Mouse (Mus musculus): ENCODE measurements around the gene Maml2. TPM values are rescaled to one million over a fixed set of nuclear protein-coding genes. Genes with fewer than 3 reads are reported as not detected.

Gene Maml2
- polyA plus RNA-seq, 1 experiment from 2014 or later: 12.5 TPM

DNA sequence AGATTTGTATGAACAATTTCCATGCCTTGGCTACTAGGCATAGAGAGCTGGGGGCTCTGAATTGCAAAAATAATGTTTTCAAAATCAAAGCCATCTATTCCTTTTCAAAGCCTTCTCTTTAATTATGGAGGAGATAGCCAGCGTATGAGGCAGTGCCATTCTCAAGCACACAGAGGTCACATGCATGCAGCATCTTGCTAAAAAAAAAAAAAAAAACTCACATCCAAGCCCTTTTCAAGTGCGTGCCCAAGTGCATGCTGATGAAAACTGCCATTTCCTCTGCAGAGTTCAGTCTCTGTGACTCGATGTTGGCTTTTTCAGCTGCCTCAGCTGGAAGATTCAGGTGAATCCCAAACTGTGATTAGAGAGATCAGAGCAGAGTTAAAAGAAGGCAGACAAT, 304.0 kb downstream of the Maml2 start:
- no peak overlapping the region for H3K9ac ChIP-seq (replicated peaks)
- 0 out of 2 replicates have a peak, but pooled peaks cover 5% of the 10 kb centered on the region for H3K4me1 ChIP-seq (replicated peaks)
- no peak for ATAC-seq (ENCODE audit: insufficient number of reproducible peaks, insufficient read depth, low FRiP score, low TSS enrichment, low read depth)
- no peak overlapping the region for H3K4me3 ChIP-seq (replicated peaks)
- H3K4me2 ChIP-seq: no peak overlapping the region
- WGBS: 78% methylated on average over 3 of the region's 3 CpGs
- H3K27me3 ChIP-seq: no peaks in the 10 kb centered on the region
- no peak overlapping the region for H3K27ac ChIP-seq
- no peaks in the 10 kb centered on the region for H3K36me3 ChIP-seq
- no peaks in the 10 kb centered on the region for H3K9me3 ChIP-seq

DNA sequence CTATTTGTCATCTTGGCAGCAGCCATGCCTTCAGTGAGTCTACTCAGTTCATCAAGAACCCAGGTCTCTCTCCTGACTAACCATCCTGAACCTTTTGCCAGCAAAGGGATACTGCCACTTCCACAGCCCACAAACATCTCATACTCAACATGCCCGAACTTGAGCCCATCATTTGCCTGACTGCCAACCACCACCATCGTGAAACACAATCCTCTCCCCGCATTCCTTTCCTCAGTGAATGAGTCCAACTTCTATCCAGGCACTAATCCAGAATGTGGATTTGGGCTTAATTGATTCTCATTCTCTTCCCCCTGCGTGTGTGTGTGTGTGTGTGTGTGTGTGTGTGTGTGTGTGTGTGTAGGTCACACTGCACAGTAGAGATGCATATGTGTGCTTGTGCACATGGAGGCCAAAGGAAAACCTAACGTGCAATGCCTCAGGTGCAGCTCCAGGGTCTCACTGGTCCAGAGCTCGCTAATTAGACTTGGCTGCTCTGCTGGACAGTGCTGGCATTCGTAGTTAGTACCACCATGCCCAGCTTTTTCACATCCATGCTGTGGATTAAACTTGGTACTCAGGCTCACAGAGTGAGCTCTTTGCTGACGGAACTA, 305.9 kb downstream of the Maml2 start:
- H3K27ac ChIP-seq: no peak overlapping the region
- H3K27me3 ChIP-seq: no peaks in the 10 kb centered on the region
- H3K4me3 ChIP-seq (replicated peaks): no peak overlapping the region
- no peaks in the 10 kb centered on the region for H3K9me3 ChIP-seq
- 75% methylated on average over 8 of the region's 8 CpGs for WGBS
- 0 out of 2 replicates have a peak, but pooled peaks cover 5% of the 10 kb centered on the region for H3K4me1 ChIP-seq (replicated peaks)
- H3K4me2 ChIP-seq: no peak overlapping the region
- H3K36me3 ChIP-seq: no peaks in the 10 kb centered on the region
- no peak overlapping the region for H3K9ac ChIP-seq (replicated peaks)
- ATAC-seq (ENCODE audit: insufficient number of reproducible peaks, insufficient read depth, low FRiP score, low TSS enrichment, low read depth): no peak

DNA sequence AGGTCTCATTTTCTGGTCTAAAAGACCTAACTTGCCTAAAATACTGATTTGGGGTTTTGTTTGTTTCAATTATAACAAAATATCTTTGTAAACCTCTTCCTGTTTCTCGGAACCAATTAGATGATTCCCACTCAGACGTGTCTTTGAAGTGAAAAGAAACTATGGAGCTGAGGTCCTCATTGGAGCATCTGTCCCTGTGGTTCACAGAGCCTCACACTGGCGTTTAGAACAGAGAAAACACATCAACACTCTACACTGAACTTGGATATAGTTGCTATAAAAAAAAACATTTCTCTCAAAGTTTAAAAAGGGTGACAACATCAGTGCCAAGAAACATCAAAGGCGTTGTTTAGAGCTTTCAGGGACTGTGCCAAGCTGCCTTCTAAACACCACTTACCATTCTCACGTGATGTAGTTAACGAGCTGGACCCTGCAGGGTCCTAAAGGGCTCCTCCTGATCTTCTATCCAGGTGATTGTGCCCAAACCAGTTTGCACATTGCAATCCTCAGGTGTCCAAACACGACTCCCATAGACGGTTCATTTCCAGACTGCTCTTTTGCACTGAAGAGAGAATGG, 309.9 kb downstream of the Maml2 start:
- WGBS: 63% methylated on average over 8 of the region's 8 CpGs
- no peak for ATAC-seq (ENCODE audit: insufficient number of reproducible peaks, insufficient read depth, low FRiP score, low TSS enrichment, low read depth)
- no peak overlapping the region for H3K9ac ChIP-seq (replicated peaks)

DNA sequence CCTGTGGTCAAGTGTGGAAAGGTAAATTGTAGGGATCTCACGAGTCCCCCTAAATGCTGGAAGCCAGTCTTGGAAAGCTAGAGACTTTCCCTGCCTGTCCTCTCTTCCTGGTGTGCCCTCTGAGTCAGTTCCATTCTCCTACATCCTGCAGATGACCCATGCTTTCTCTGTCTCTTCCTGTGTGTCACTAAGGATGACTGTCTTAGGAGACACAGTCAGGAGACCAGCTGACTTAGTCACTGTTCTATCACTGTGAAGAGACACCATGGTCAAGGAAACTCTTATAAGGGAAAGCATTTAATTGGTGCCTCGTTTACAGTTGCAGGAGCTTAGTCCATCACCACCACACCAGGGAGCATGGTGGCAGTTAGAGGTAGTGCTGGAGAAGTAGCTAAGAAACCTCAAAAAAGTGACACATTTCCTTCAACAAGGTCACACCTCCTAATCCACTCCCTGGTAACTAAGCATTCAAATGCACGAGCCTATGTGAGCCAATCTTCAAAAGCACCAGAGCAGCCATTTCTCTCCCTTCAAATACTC, 310.8 kb downstream of the Maml2 start:
- ATAC-seq (ENCODE audit: insufficient number of reproducible peaks, insufficient read depth, low FRiP score, low TSS enrichment, low read depth): no peak
- no peak overlapping the region for H3K27ac ChIP-seq
- peaks cover 14% of the 10 kb centered on the region for H3K4me1 ChIP-seq (replicated peaks)
- no peak overlapping the region for H3K4me2 ChIP-seq
- H3K27me3 ChIP-seq: no peaks in the 10 kb centered on the region
- H3K4me3 ChIP-seq (replicated peaks): no peak overlapping the region
- 48% methylated on average over 3 of the region's 3 CpGs for WGBS
- no peaks in the 10 kb centered on the region for H3K9me3 ChIP-seq
- no peaks in the 10 kb centered on the region for H3K36me3 ChIP-seq
- no peak overlapping the region for H3K9ac ChIP-seq (replicated peaks)

More for the DNA sequence above, 309.9 kb downstream of the Maml2 start:
- Histone ChIP-seq H3K27ac (no peak overlapping the region), H3K4me1 (replicated peaks) (peaks cover 8% of the 10 kb centered on the region), H3K4me2 (no peak overlapping the region), H3K4me3 (replicated peaks) (no peak overlapping the region), H3K9me3 (no peaks in the 10 kb centered on the region), H3K27me3 (no peaks in the 10 kb centered on the region), H3K36me3 (no peaks in the 10 kb centered on the region)

DNA sequence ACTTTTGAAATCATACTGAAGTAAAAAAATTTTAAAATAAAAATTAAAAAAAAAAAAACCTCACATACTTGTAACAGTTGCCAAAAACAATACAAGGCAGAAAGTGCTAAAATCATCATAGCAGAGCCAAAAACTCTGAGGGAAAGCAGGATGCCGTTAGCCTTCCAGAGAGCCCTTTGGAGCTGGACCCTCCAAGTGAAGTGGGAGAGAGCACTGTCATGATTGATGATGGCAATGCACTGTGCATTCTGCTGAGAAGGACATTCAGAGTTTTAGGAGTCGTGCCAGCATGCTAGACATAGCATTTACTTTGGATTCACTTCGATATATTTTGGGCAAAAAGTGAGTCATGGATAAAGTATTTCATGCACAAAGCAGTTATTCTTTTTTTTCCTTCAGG, 313.8 kb downstream of the Maml2 start:
- no peak overlapping the region for H3K27ac ChIP-seq
- H3K36me3 ChIP-seq: no peaks in the 10 kb centered on the region
- 77% methylated on average over 3 of the region's 3 CpGs for whole genome bisulfite sequencing
- H3K4me1 ChIP-seq (replicated peaks): peaks cover 29% of the 10 kb centered on the region
- no peak for ATAC-seq (ENCODE audit: insufficient number of reproducible peaks, insufficient read depth, low FRiP score, low TSS enrichment, low read depth)
- no peak overlapping the region for H3K4me2 ChIP-seq
- H3K4me3 ChIP-seq (replicated peaks): no peak overlapping the region
- no peak overlapping the region for H3K9ac ChIP-seq (replicated peaks)
- H3K27me3 ChIP-seq: no peaks in the 10 kb centered on the region
- H3K9me3 ChIP-seq: no peaks in the 10 kb centered on the region

DNA sequence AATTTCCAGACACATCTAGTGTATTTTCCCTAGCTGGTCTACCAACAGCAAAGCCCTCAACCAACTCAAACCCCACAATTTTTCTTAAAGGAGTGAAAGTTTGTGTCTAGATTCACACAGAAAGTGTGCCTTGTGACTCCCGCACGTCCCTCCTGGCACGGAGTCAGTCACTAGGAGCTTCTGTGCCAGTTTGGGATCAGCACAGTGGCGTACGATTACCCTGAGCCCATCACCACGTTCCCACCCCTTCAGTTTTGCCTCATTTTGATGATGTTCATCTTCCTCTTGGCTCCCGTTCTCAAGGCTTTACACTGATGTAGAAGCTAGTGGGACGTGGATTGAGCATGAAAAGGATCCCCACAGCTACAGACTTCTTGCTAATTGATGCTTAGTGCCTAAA, 314.6 kb downstream of the Maml2 start:
- Histone ChIP-seq H3K4me1 (replicated peaks) (peaks cover 35% of the 10 kb centered on the region), H3K36me3 (no peaks in the 10 kb centered on the region), H3K9ac (replicated peaks) (no peak overlapping the region), H3K27me3 (no peaks in the 10 kb centered on the region), H3K4me2 (no peak overlapping the region), H3K27ac (peak overlapping the region; percentile 93), H3K9me3 (no peaks in the 10 kb centered on the region), H3K4me3 (replicated peaks) (no peak overlapping the region)
- ATAC-seq (ENCODE audit: insufficient number of reproducible peaks, insufficient read depth, low FRiP score, low TSS enrichment, low read depth): no peak
- 81% methylated on average over 8 of the region's 8 CpGs for WGBS

DNA sequence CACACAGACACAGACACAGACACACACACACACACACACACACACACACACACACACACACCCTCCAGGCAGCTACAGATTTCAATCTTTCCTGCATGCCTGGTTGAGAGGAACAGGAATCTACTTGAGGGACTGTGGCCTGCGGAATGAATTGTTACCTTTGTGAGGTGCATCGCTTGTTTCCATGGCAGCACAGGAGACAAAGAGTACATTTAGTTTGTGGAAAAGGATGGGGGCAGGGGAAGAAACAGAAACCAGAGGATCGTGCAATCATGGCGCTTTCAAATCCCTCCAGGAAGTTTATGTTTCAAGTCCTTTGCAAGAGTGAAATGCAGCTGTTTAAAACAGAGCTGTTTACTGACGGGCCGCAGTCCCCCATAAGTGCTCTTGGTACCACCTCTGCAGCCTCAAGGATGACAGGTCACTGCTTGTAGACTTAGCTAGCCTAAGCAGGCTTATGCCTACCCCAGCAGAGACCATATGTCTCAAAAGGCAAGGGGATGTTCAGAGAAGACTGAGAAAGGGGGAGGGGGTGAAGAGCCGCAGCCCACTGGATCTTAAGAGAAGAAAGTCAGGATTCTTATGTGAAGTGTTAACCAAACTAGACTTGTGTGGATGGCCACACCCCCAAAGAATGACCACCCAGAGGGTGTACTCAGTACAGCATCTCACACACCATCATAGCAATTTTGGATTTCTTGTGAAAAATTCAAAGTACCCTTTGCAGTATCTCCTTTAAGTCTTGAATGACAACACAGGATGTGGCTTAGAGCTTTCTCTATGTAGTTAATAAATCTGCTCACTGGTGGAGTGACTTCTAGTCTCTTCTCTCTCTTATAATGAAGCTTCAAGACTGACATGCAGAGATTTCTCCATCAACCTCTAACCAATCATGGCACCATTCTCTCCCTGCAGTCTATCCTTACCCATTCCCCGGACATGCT, 315.8 kb downstream of the Maml2 start:
- Histone ChIP-seq H3K4me2 (peak overlapping the region; percentile 32), H3K4me1 (replicated peaks) (peaks cover 35% of the 10 kb centered on the region), H3K4me3 (replicated peaks) (no peak overlapping the region), H3K27ac (peak overlapping the region; percentile 93), H3K9me3 (no peaks in the 10 kb centered on the region), H3K27me3 (no peaks in the 10 kb centered on the region), H3K36me3 (no peaks in the 10 kb centered on the region), H3K9ac (replicated peaks) (no peak overlapping the region)
- ATAC-seq (ENCODE audit: insufficient number of reproducible peaks, insufficient read depth, low FRiP score, low TSS enrichment, low read depth): peak; percentile 84
- 30% methylated on average over 8 of the region's 8 CpGs for WGBS

DNA sequence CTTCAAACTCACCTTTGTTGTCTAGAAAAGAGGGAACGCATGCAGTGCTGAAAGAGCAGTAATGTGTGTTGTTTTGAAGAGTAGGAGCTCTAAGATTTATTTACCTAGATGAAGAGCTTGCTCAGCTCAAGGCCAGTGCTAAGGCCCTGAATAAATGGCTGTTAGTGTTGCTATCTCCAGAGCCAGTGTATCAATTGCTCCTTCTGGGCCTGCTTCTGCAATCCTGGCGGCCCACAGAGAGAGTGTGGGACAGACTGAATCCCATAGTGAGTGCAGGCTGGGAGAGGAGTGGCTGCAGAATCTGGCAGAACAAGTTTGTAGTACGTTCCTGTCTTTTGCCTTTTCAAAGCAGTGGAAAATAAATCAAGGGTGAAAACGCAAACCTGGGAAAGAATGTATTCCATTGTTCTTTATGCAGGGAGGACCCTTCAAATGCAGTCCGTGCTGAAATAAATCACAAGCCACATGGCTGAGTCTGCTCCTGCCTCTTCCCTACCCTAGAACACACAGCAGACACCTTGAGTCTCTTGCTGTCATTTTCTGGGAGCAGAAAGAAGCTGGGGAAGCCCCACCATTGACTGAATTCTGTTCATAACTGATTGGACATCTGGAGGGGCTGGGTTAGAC, 318.7 kb downstream of the Maml2 start:
- H3K4me1 ChIP-seq (replicated peaks): peaks cover 42% of the 10 kb centered on the region
- no peak overlapping the region for H3K9ac ChIP-seq (replicated peaks)
- H3K27ac ChIP-seq: peak overlapping the region; percentile 81
- H3K4me2 ChIP-seq: no peak overlapping the region
- no peak overlapping the region for H3K4me3 ChIP-seq (replicated peaks)
- H3K9me3 ChIP-seq: no peaks in the 10 kb centered on the region
- H3K27me3 ChIP-seq: no peaks in the 10 kb centered on the region
- 39% methylated on average over 5 of the region's 5 CpGs for WGBS
- peaks cover 8% of the 10 kb centered on the region for H3K36me3 ChIP-seq
- no peak for ATAC-seq (ENCODE audit: insufficient number of reproducible peaks, insufficient read depth, low FRiP score, low TSS enrichment, low read depth)

DNA sequence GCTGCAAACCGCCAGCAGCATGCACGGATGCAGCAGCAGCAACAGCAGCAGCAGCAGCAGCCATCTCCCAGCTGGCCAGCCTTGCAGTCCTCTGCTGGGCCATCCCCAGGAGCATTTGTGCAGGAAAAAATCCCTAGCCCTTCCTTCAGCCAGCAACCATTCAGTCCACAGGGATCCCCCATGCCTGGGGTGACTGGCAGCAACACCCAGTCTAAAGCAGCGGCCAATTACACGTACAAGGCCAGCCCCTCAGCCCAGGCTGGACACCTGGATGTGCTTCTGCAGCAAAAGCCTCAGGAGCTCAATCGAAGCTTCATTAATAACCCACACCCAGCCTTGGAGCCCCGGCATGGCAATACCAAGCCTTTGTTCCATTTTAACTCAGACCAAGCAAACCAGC, 323.0 kb downstream of the Maml2 start:
- H3K4me1 ChIP-seq (replicated peaks): peaks cover 23% of the 10 kb centered on the region
- H3K4me2 ChIP-seq: no peak overlapping the region

DNA sequence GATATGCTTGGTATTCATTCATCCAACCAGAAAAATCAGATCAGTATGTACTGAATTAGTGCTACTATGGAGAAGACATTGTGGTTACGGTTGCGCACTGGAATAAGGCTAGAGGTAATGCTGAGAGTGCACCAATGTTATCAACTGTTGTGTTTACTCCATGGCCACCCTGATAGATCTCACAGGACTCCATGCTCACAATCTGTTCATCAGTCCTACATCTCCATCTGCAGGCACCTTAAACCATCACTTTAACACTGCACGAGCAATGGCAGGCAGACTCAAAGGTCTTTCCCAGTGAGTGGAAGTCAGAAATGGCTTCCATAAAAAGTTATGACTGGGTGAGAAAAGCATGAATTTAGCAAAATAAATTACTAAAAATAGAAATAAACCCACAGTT, 324.2 kb downstream of the Maml2 start:
- no peak overlapping the region for H3K27ac ChIP-seq
- no peak overlapping the region for H3K4me2 ChIP-seq
- 89% methylated on average over 3 of the region's 3 CpGs for WGBS
- no peaks in the 10 kb centered on the region for H3K27me3 ChIP-seq
- H3K9me3 ChIP-seq: no peaks in the 10 kb centered on the region
- ATAC-seq (ENCODE audit: insufficient number of reproducible peaks, insufficient read depth, low FRiP score, low TSS enrichment, low read depth): no peak
- peaks cover 13% of the 10 kb centered on the region for H3K4me1 ChIP-seq (replicated peaks)
- H3K9ac ChIP-seq (replicated peaks): no peak overlapping the region
- no peak overlapping the region for H3K4me3 ChIP-seq (replicated peaks)
- H3K36me3 ChIP-seq: peaks cover 11% of the 10 kb centered on the region

More for the DNA sequence above, 323.0 kb downstream of the Maml2 start:
- H3K4me3 ChIP-seq (replicated peaks): no peak overlapping the region
- ATAC-seq (ENCODE audit: insufficient number of reproducible peaks, insufficient read depth, low FRiP score, low TSS enrichment, low read depth): no peak
- WGBS: 73% methylated on average over 6 of the region's 6 CpGs
- no peak overlapping the region for H3K9ac ChIP-seq (replicated peaks)
- H3K27me3 ChIP-seq: no peaks in the 10 kb centered on the region
- H3K27ac ChIP-seq: no peak overlapping the region
- no peaks in the 10 kb centered on the region for H3K9me3 ChIP-seq
- H3K36me3 ChIP-seq: peaks cover 11% of the 10 kb centered on the region

DNA sequence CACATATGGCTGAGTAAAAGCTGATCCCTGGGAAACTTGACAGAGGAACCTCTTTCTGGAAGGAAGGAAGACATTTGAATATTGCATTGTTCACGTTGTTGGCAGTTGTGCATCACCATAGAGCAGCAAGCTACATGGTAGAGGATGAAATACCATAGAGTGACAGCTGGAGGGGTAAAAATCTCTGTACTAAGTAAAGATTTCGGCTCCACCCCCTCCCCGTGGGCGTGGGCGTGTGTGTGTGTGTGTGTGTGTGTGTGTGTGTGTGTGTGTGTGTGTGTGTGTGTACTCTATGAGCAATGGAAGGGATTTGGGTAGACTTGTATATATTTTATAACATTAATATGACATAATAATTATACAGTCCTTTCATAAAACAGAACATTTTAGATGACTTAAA, 324.7 kb downstream of the Maml2 start:
- Histone ChIP-seq H3K27ac (no peak overlapping the region), H3K36me3 (peaks cover 11% of the 10 kb centered on the region), H3K4me1 (replicated peaks) (0 out of 2 replicates have a peak, but pooled peaks cover 10% of the 10 kb centered on the region), H3K4me2 (no peak overlapping the region), H3K9me3 (no peaks in the 10 kb centered on the region), H3K9ac (replicated peaks) (no peak overlapping the region), H3K4me3 (replicated peaks) (no peak overlapping the region), H3K27me3 (no peaks in the 10 kb centered on the region)
- ATAC-seq (ENCODE audit: insufficient number of reproducible peaks, insufficient read depth, low FRiP score, low TSS enrichment, low read depth): no peak
- WGBS: 81% methylated on average over 5 of the region's 5 CpGs

Data from limb, embryonic 12.5 days (tissue).